ENCODE assay signal across 8 mouse cellular contexts in genomic region chr10:128492633-128493311, GRCm38 (mm10). TPM values are rescaled to one million over a fixed set of nuclear protein-coding genes. Genes with fewer than 3 reads are reported as not detected.
DNase-seq lines count a peak whose midpoint lies in the region; ATAC-seq and TF ChIP-seq lines count a peak whose summit lies in the region.

No protein-coding gene starts in this region.

- H3K9me3 ChIP-seq in liver, embryonic 14.5 days (ENCODE audit: control insufficient read depth, low read length), result no peaks in the 10 kb centered on the region
- H3K9me3 ChIP-seq in neural tube, embryonic 11.5 days (ENCODE audit: control insufficient read depth, low read length), result no peaks in the 10 kb centered on the region

- TF ChIP-seq CTCF in liver, embryonic 14.5 days (IDR thresholded peaks at IDR 0.05; ENCODE audit: low read depth), result no peak

- DNase-seq in B cell, adult 2 months, result peak; percentile 28 to 37
- DNase-seq in NIH3T3 (ENCODE audit: low read depth), result peak; percentile 93
- DNase-seq in embryo, embryonic 10.5 days (ENCODE audit: low spot score), result peak; percentile 78
- DNase-seq in heart, adult 18-20 months, result peak; percentile 84 to 88
- peak; percentile 73 for DNase-seq in kidney, adult 11 months
- peak in 2 of 3 experiments; percentile 39 to 40 for DNase-seq in liver, embryonic 14.5 days (ENCODE audit: low read depth in 3 of 3, low spot score in 3 of 3)
- DNase-seq in neural tube, embryonic 11.5 days (ENCODE audit: low spot score), result peak; percentile 59
- DNase-seq in thymus, postnatal 4 days, result peak; percentile 51

- peak overlapping the region; percentile 68 for H3K4me2 ChIP-seq in liver, embryonic 14.5 days (ENCODE audit: low read depth)
- peak overlapping the region; percentile 83 for H3K4me2 ChIP-seq in neural tube, embryonic 11.5 days (ENCODE audit: low read depth)

- peak; percentile 47 for ATAC-seq in liver, embryonic 14.5 days (ENCODE audit: insufficient read depth)
- peak; percentile 32; the same call in 1 of the 2 replicates for ATAC-seq in neural tube, embryonic 11.5 days (ENCODE audit: insufficient read depth, low FRiP score, low TSS enrichment)

- H3K27me3 ChIP-seq in liver, embryonic 14.5 days (ENCODE audit: control insufficient read depth, insufficient read depth, low read length), result no peaks in the 10 kb centered on the region
- H3K27me3 ChIP-seq in neural tube, embryonic 11.5 days (ENCODE audit: control insufficient read depth, insufficient read depth, low read length), result no peaks in the 10 kb centered on the region

- WGBS in liver, embryonic 14.5 days (ENCODE audit: insufficient replicate concordance), result 22% methylated on average over 12 of the region's 12 CpGs
- 36% methylated on average over 12 of the region's 12 CpGs for WGBS in neural tube, embryonic 11.5 days

- H3K9ac ChIP-seq in liver, embryonic 14.5 days (replicated peaks), result peak overlapping the region; percentile 96
- H3K9ac ChIP-seq in neural tube, embryonic 11.5 days (ENCODE audit: low read length), result peak overlapping the region; percentile 71

- no peak for TF ChIP-seq EP300 in liver, embryonic 14.5 days (IDR thresholded peaks at IDR 0.05; ENCODE audit: low read depth)

- peak overlapping the region; percentile 88 for H3K27ac ChIP-seq in liver, embryonic 14.5 days
- H3K27ac ChIP-seq in neural tube, embryonic 11.5 days (ENCODE audit: low read depth, low read length), result peak overlapping the region; percentile 82

- H3K4me3 ChIP-seq in liver, embryonic 14.5 days (ENCODE audit: insufficient read depth in 1 of 2, low read depth in 2 of 2, low read length in 2 of 2), result peak overlapping the region; percentile 92 to 99
- H3K4me3 ChIP-seq in neural tube, embryonic 11.5 days (ENCODE audit: low read depth, low read length), result peak overlapping the region; percentile 88

- peaks cover 13 to 27% of the 10 kb centered on the region in 2 experiments for H3K4me1 ChIP-seq in liver, embryonic 14.5 days (replicated peaks; ENCODE audit: control insufficient read depth in 2 of 2, insufficient read depth in 2 of 2, low read length in 1 of 2)
- H3K4me1 ChIP-seq in neural tube, embryonic 11.5 days (ENCODE audit: control insufficient read depth, insufficient read depth, low read length), result peaks cover 14% of the 10 kb centered on the region; the same call in 1 of the 2 replicates

- peaks cover 29% of the 10 kb centered on the region for H3K36me3 ChIP-seq in liver, embryonic 14.5 days (replicated peaks; ENCODE audit: control insufficient read depth, insufficient read depth, low read depth)
- peaks cover 16% of the 10 kb centered on the region for H3K36me3 ChIP-seq in neural tube, embryonic 11.5 days (ENCODE audit: control insufficient read depth, insufficient read depth, low read length)

RNA-seq across cellular contexts. Expression of gene Myl6, which starts 1.2 kb away (rescaled TPM):
- total RNA-seq in heart, adult 18-20 months (2021), result 100 to 1,000 TPM; 253 to 273 TPM
- polyA plus RNA-seq in liver, embryonic 14.5 days (2012; rRNA removed), result 429 and 654 TPM in 2 replicates
- 490 and 506 TPM in 2 replicates for polyA plus RNA-seq in liver, embryonic 14.5 days (2014; fragmentation: Nextera tagmentation; extraction: Ambion mirVana)
- polyA plus RNA-seq in neural tube, embryonic 11.5 days (2014; fragmentation: Nextera tagmentation; extraction: Ambion mirVana), result 776 and 804 TPM in 2 replicates

RNA-seq across cellular contexts. Expression of gene Myl6b, which starts 5.7 kb away (rescaled TPM):
- total RNA-seq in heart, adult 18-20 months (2021), result 1 to 10 TPM; 3.2 to 3.3 TPM
- polyA plus RNA-seq in liver, embryonic 14.5 days (2012; rRNA removed), result 1.2 and 1.5 TPM in 2 replicates
- 0.72 and 1.3 TPM in 2 replicates for polyA plus RNA-seq in liver, embryonic 14.5 days (2014; fragmentation: Nextera tagmentation; extraction: Ambion mirVana)
- polyA plus RNA-seq in neural tube, embryonic 11.5 days (2014; fragmentation: Nextera tagmentation; extraction: Ambion mirVana), result 2.4 and 3.5 TPM in 2 replicates

RNA-seq across cellular contexts. Expression of gene Esyt1, which starts 32.9 kb away (rescaled TPM):
- total RNA-seq in heart, adult 18-20 months (2021), result 10 to 100 TPM; 15.9 to 19.9 TPM
- 9.4 and 10.3 TPM in 2 replicates for polyA plus RNA-seq in liver, embryonic 14.5 days (2012; rRNA removed)
- 7.0 and 7.8 TPM in 2 replicates for polyA plus RNA-seq in liver, embryonic 14.5 days (2014; fragmentation: Nextera tagmentation; extraction: Ambion mirVana)
- polyA plus RNA-seq in neural tube, embryonic 11.5 days (2014; fragmentation: Nextera tagmentation; extraction: Ambion mirVana), result 27.3 and 34.1 TPM in 2 replicates

RNA-seq across cellular contexts. Expression of gene Smarcc2, which starts 33.7 kb away (rescaled TPM):
- 10 to 100 TPM; 75.4 to 75.8 TPM for total RNA-seq in heart, adult 18-20 months (2021)
- 23.2 and 29.8 TPM in 2 replicates for polyA plus RNA-seq in liver, embryonic 14.5 days (2012; rRNA removed)
- 27.7 and 32.8 TPM in 2 replicates for polyA plus RNA-seq in liver, embryonic 14.5 days (2014; fragmentation: Nextera tagmentation; extraction: Ambion mirVana)
- polyA plus RNA-seq in neural tube, embryonic 11.5 days (2014; fragmentation: Nextera tagmentation; extraction: Ambion mirVana), result 124 and 125 TPM in 2 replicates

RNA-seq across cellular contexts. Expression of gene Zc3h10, which starts 54.8 kb away (rescaled TPM):
- total RNA-seq in heart, adult 18-20 months (2021), result 1 to 10 TPM; 7.7 to 8.2 TPM
- 3.3 and 4.0 TPM in 2 replicates for polyA plus RNA-seq in liver, embryonic 14.5 days (2012; rRNA removed)
- polyA plus RNA-seq in liver, embryonic 14.5 days (2014; fragmentation: Nextera tagmentation; extraction: Ambion mirVana), result 4.3 and 5.3 TPM in 2 replicates
- 16.6 and 18.3 TPM in 2 replicates for polyA plus RNA-seq in neural tube, embryonic 11.5 days (2014; fragmentation: Nextera tagmentation; extraction: Ambion mirVana)

Comparison
In these comparisons a context has a peak if more than half of its experiments do, and no peak if none do; other contexts are left out.
1. Peak in every context shown above with its lines: DNase-seq, ATAC-seq, H3K4me3 ChIP-seq and H3K27ac ChIP-seq.
2. DNase-seq: peak in every context shown above with its lines; median percentile 93 in NIH3T3; 86 in heart, adult 18-20 months; 78 in embryo, embryonic 10.5 days; 73 in kidney, adult 11 months; 59 in neural tube, embryonic 11.5 days; 51 in thymus, postnatal 4 days; 40 in liver, embryonic 14.5 days; 32 in B cell, adult 2 months.